Mouse (Mus musculus) myocyte (in vitro differentiated cells): ENCODE measurements around the gene Med29. TPM values are rescaled to one million over a fixed set of nuclear protein-coding genes. Genes with fewer than 3 reads are reported as not detected.
A peak's percentile ranks its signal among the peaks of the same experiment; 100 is the strongest.

Experiments used
- H3K27me3 ChIP-seq: one replicate; pipeline ENCODE4 v1.6.1; 2011; ENCODE audit not compliant: control insufficient read depth, insufficient read depth, insufficient read length
- H3K36me3 ChIP-seq: one replicate; pipeline ENCODE4 v1.6.1; 2011; ENCODE audit not compliant: control insufficient read depth, insufficient read depth
- H3K4me2 ChIP-seq: one replicate; pipeline ENCODE4 v1.6.1; 2011; ENCODE audit warnings: low read depth, control low read depth
- H3K4me3 ChIP-seq: one replicate; pipeline ENCODE4 v1.5.1; 2011; ENCODE audit warnings: mild to moderate bottlenecking, control low read depth, moderate library complexity
- H3K79me2 ChIP-seq: one replicate; pipeline ENCODE4 v1.6.1; 2011; ENCODE audit not compliant: control insufficient read depth, insufficient read depth
- H3ac ChIP-seq: one replicate; pipeline ENCODE4 v1.6.1; 2011; ENCODE audit not compliant: control insufficient read depth, insufficient read length
- CEBPB ChIP-seq: IDR thresholded peaks from 2 replicates; pipeline ENCODE4 v1.6.1; 2011; ENCODE audit warnings: mild to moderate bottlenecking, moderate library complexity; ENCODE audit not compliant: poor library complexity, insufficient read depth, severe bottlenecking
- E2F4 ChIP-seq: IDR thresholded peaks from one replicate; pipeline ENCODE4 v1.6.1; 2011; ENCODE audit warnings: mild to moderate bottlenecking, control low read depth, moderate library complexity; ENCODE audit not compliant: insufficient read depth
- MAX ChIP-seq: IDR thresholded peaks from one replicate; pipeline ENCODE4 v1.6.1; 2011; ENCODE audit warnings: low read depth, mild to moderate bottlenecking, control low read depth
- MYOD1 ChIP-seq, 3 experiments: IDR thresholded peaks; one replicate each; pipeline ENCODE4 v1.6.1; 2011; ENCODE audit warnings: control low read depth in 2 of 3, low read depth in 2 of 3, mild to moderate bottlenecking in 2 of 3, moderate library complexity in 1 of 3; ENCODE audit not compliant: insufficient read length in 2 of 3, control insufficient read depth in 1 of 3
- MYOG ChIP-seq, 3 experiments: IDR thresholded peaks; one replicate each; pipeline ENCODE4 v1.6.1; 2011; ENCODE audit warnings: control low read depth in 2 of 3, low read depth in 2 of 3, mild to moderate bottlenecking in 2 of 3; ENCODE audit not compliant: insufficient read length in 2 of 3, control insufficient read depth in 1 of 3, insufficient read depth in 1 of 3
- POLR2A ChIP-seq: IDR thresholded peaks from one replicate; pipeline ENCODE4 v1.6.1; 2011; ENCODE audit warnings: low read depth, mild to moderate bottlenecking, control low read depth, moderate library complexity; ENCODE audit not compliant: insufficient read length
- POLR2AphosphoS2 ChIP-seq: IDR thresholded peaks from one replicate; pipeline ENCODE4 v1.6.1; 2011; ENCODE audit warnings: low read depth, control low read depth; ENCODE audit not compliant: insufficient read length
- REST ChIP-seq: IDR thresholded peaks from one replicate; pipeline ENCODE4 v1.6.1; 2011; ENCODE audit warnings: mild to moderate bottlenecking, control low read depth, moderate library complexity; ENCODE audit not compliant: insufficient read depth, insufficient read length
- SRF ChIP-seq: IDR thresholded peaks from one replicate; pipeline ENCODE4 v1.6.1; 2011; ENCODE audit warnings: low read depth; ENCODE audit not compliant: control insufficient read depth, insufficient read length
- TCF12 ChIP-seq: IDR thresholded peaks from one replicate; pipeline ENCODE4 v1.6.1; 2011; ENCODE audit warnings: mild to moderate bottlenecking, control low read depth; ENCODE audit not compliant: poor library complexity, insufficient read depth, severe bottlenecking
- TCF3 ChIP-seq: IDR thresholded peaks from one replicate; pipeline ENCODE4 v1.6.1; 2011; ENCODE audit warnings: low read depth, control low read depth; ENCODE audit not compliant: insufficient read length
- USF1 ChIP-seq: IDR thresholded peaks from one replicate; pipeline ENCODE4 v1.6.1; 2011; ENCODE audit warnings: low read depth, mild to moderate bottlenecking, control low read depth, moderate library complexity
- polyA plus RNA-seq: library from polyadenylated mRNA; unstranded; fragments of >200 nt; fragmentation: generic; extraction: Trizol; gene quantifications from one replicate; pipeline ENCODE4 v1.2.1, GENCODE M21; 2012; ENCODE audit warnings: missing spikeins

Gene Med29
- polyA plus RNA-seq, 1 experiment = 34.2 TPM

- peaks cover 33% of the 10 kb centered on the region for H3K79me2 ChIP-seq
- H3K4me2 ChIP-seq = peak within 1 kb of the TSS; percentile 92
- no peak for TF ChIP-seq REST
- no peak for TF ChIP-seq POLR2AphosphoS2
- no peak for TF ChIP-seq MAX
- TF ChIP-seq TCF12 = no peak
- no peak for TF ChIP-seq USF1
- no peak for TF ChIP-seq MYOD1 (IDR thresholded peaks at IDR 0.05; ENCODE audit: control insufficient read depth in 1 of 3, insufficient read length in 2 of 3, low read depth in 2 of 3)
- TF ChIP-seq POLR2A = peak; percentile 5
- H3K36me3 ChIP-seq = peaks cover 8% of the 10 kb centered on the region
- H3ac ChIP-seq = peak within 1 kb of the TSS; percentile 59
- H3K4me3 ChIP-seq = peak within 1 kb of the TSS; percentile 43
- no peaks in the 10 kb centered on the region for H3K27me3 ChIP-seq
Measured at GRCm38 (mm10) chr7:28436932-28437570, 44.5 kb upstream of the Med29 start, which contains the start of gene Gmfg. Gene Gmfg, plus strand, starts transcription at chr7:28437447.

- peaks cover 39% of the 10 kb centered on the region for H3K79me2 ChIP-seq
- peak overlapping the region; percentile 43 for H3K4me3 ChIP-seq
- peaks cover 8% of the 10 kb centered on the region for H3K36me3 ChIP-seq
- TF ChIP-seq POLR2A (peak; percentile 50), CEBPB (no peak), USF1 (no peak), TCF12 (no peak), MYOD1 (IDR thresholded peaks at IDR 0.05; ENCODE audit: control insufficient read depth in 1 of 3, insufficient read length in 2 of 3, low read depth in 2 of 3) (no peak), MYOG (IDR thresholded peaks at IDR 0.05; ENCODE audit: control insufficient read depth in 1 of 3, insufficient read depth in 1 of 3, insufficient read length in 2 of 3, low read depth in 2 of 3) (no peak), MAX (no peak), SRF (peak; percentile 10), REST (no peak), E2F4 (no peak), TCF3 (no peak), POLR2AphosphoS2 (peak; percentile 16)
- H3K27me3 ChIP-seq = no peaks in the 10 kb centered on the region
- peak overlapping the region; percentile 59 for H3ac ChIP-seq
- peak overlapping the region; percentile 92 for H3K4me2 ChIP-seq
Measured at GRCm38 (mm10) chr7:28436271-28436904, 43.9 kb upstream of the Med29 start.

GRCm38 (mm10) chr7:28435660-28436259, 43.3 kb upstream of the Med29 start:
- Histone ChIP-seq H3ac (peak overlapping the region; percentile 59), H3K79me2 (peaks cover 44% of the 10 kb centered on the region), H3K36me3 (peaks cover 8% of the 10 kb centered on the region), H3K4me2 (peak overlapping the region; percentile 76), H3K27me3 (no peaks in the 10 kb centered on the region), H3K4me3 (peak overlapping the region; percentile 43)
- TF ChIP-seq CEBPB (no peak), MAX (no peak), USF1 (no peak), E2F4 (no peak), POLR2A (no peak), MYOD1 (IDR thresholded peaks at IDR 0.05; ENCODE audit: control insufficient read depth in 1 of 3, insufficient read length in 2 of 3, low read depth in 2 of 3) (no peak), SRF (no peak), REST (no peak), MYOG (IDR thresholded peaks at IDR 0.05; ENCODE audit: control insufficient read depth in 1 of 3, insufficient read depth in 1 of 3, insufficient read length in 2 of 3, low read depth in 2 of 3) (no peak), TCF3 (no peak), POLR2AphosphoS2 (no peak), TCF12 (no peak)

- Histone ChIP-seq H3K4me3 (no peak overlapping the region), H3K79me2 (peaks cover 76% of the 10 kb centered on the region), H3K4me2 (no peak overlapping the region), H3K27me3 (no peaks in the 10 kb centered on the region), H3K36me3 (peaks cover 8% of the 10 kb centered on the region), H3ac (no peak overlapping the region)
- TF ChIP-seq TCF3 (no peak), TCF12 (no peak), POLR2AphosphoS2 (no peak), SRF (no peak), REST (no peak), CEBPB (no peak), POLR2A (no peak), MYOD1 (IDR thresholded peaks at IDR 0.05; ENCODE audit: control insufficient read depth in 1 of 3, insufficient read length in 2 of 3, low read depth in 2 of 3) (no peak), USF1 (no peak)
Measured at GRCm38 (mm10) chr7:28432252-28432651, 39.7 kb upstream of the Med29 start.

GRCm38 (mm10) chr7:28430512-28430911, 38.0 kb upstream of the Med29 start:
- Histone ChIP-seq H3K4me2 (no peak overlapping the region), H3K27me3 (no peaks in the 10 kb centered on the region), H3K4me3 (no peak overlapping the region), H3K36me3 (peaks cover 8% of the 10 kb centered on the region), H3K79me2 (peaks cover 90% of the 10 kb centered on the region), H3ac (no peak overlapping the region)
- TF ChIP-seq MYOG (IDR thresholded peaks at IDR 0.05; ENCODE audit: control insufficient read depth in 1 of 3, insufficient read depth in 1 of 3, insufficient read length in 2 of 3, low read depth in 2 of 3) (no peak), TCF3 (no peak), TCF12 (no peak), POLR2A (no peak), MAX (no peak), CEBPB (no peak), MYOD1 (IDR thresholded peaks at IDR 0.05; ENCODE audit: control insufficient read depth in 1 of 3, insufficient read length in 2 of 3, low read depth in 2 of 3) (no peak), E2F4 (no peak), REST (no peak)
